Mouse (Mus musculus) limb, embryonic 10.5 days (tissue): ENCODE data around the gene Taco1. TPM values are rescaled to one million over a fixed set of nuclear protein-coding genes. Genes with fewer than 3 reads are reported as not detected.

ENCODE experiments used
- polyA plus RNA-seq: library from polyadenylated mRNA; unstranded; fragments of >200 nt; fragmentation: Nextera tagmentation; extraction: Ambion mirVana; gene quantifications from 2 replicates; pipeline ENCODE4 v1.2.1, GENCODE M21; 2016

Gene Taco1
- polyA plus RNA-seq, 1 experiment from 2014 or later: 14.3 TPM

Other genes starting within 250 kb of the Taco1 start
- gene Cyb561, start 112.7 kb upstream of the Taco1 start, polyA plus RNA-seq: 6.2 and 7.1 TPM in 2 replicates
- gene Ace, start 98.1 kb upstream of the Taco1 start, polyA plus RNA-seq: 0.08 and 0.16 TPM in 2 replicates
- not detected in 2 replicates for gene Ace3, start 71.4 kb upstream of the Taco1 start, polyA plus RNA-seq
- gene Kcnh6, start 57.9 kb upstream of the Taco1 start, polyA plus RNA-seq: 0.24 and 0.36 TPM in 2 replicates
- 85.5 and 95.1 TPM in 2 replicates for gene Dcaf7, start 29.2 kb upstream of the Taco1 start, polyA plus RNA-seq
- gene Map3k3, start 18.6 kb downstream of the Taco1 start, polyA plus RNA-seq: 21.6 and 23.3 TPM in 2 replicates
- 1.0 TPM in 1 of 2 replicates, not detected in the other for gene Gm10840, start 94.8 kb downstream of the Taco1 start, polyA plus RNA-seq
- gene Limd2, start 94.8 kb downstream of the Taco1 start, polyA plus RNA-seq: 603 and 638 TPM in 2 replicates
- 37.8 and 45.3 TPM in 2 replicates for gene Strada, start 136.1 kb downstream of the Taco1 start, polyA plus RNA-seq
- gene Ccdc47, start 150.3 kb downstream of the Taco1 start, polyA plus RNA-seq: 57.4 and 60.1 TPM in 2 replicates
- 94.9 and 108 TPM in 2 replicates for gene Ddx42, start 150.9 kb downstream of the Taco1 start, polyA plus RNA-seq
- 85.6 and 91.1 TPM in 2 replicates for gene Ftsj3, start 190.0 kb downstream of the Taco1 start, polyA plus RNA-seq
- 415 and 441 TPM in 2 replicates for gene Psmc5, start 190.1 kb downstream of the Taco1 start, polyA plus RNA-seq
- gene Smarcd2, start 206.9 kb downstream of the Taco1 start, polyA plus RNA-seq: 66.4 and 72.6 TPM in 2 replicates
- 0.18 and 0.36 TPM in 2 replicates for gene Tcam1, start 210.6 kb downstream of the Taco1 start, polyA plus RNA-seq
- not detected in 2 replicates for gene Gh, start 235.8 kb downstream of the Taco1 start, polyA plus RNA-seq
- 2.4 and 2.6 TPM in 2 replicates for gene Cd79b, start 248.7 kb downstream of the Taco1 start, polyA plus RNA-seq